Mouse (Mus musculus): ENCODE results near the gene Rbm18.
A peak's percentile ranks its signal among the peaks of the same experiment; 100 is the strongest.
"Not testable (repeated sequence)": the region's sequence is repeated elsewhere in the genome, so short reads cannot be mapped to it uniquely, and the experiment has no call there.

Rbm18 gene

DNA sequence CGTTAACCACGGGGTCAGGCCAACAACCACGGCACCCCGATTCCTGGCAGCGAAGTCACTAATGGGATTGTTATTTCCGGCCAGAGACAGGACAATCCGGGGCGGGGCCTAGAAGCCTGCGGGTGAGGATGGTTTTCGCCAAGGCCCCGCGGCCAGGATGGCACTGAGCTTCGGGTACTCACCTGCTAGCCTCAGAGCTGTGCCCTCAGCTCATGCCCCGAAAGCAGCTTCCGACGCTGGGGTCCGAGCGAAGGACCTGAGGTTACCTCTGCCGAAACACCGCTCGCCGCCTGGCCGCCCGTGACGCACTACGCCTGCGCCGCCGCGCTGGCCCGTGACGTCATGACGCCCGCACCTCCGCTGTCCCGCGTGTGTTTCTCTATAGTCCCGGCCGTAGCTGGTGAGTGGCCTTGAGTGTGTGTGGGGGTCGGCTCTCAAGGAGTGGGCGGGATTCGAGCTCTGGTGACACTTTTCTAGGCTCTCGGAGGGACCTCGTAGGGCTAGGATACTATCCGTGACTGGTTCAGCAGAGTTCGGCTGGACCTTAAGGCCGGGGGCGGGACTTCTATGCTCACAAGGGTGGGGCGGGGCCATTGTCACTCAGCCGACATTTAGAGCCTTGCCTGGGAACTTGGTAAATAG is at the start of gene Rbm18, which contains the start of gene Mrrf:
Gene Rbm18 (minus strand): TSS at position 474 of the 642 bp plus-strand sequence.
Gene Mrrf (plus strand): TSS at position 90 of the 642 bp plus-strand sequence.
- DNase-seq (ENCODE audit: low read depth, low spot score): peak; percentile 82

DNA sequence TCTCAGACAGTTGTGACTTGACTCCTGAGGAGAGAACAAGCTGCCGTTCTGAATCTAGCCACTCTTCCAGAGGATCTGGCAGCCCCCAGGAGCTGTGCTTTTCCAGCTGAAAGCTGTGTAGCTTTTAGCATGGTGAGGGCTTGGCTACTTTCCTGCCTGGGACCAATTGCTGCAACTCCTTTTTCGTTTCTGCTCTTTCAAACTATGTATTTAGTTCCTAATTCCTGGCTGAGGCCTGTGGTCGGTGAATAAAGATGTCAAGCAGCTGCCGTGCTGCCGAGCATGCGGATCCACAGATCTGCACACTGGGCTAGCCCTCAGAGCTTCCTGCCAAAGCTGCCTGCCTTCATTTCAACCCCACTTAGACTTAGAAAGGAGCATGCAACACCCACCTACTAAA is 48.3 kb upstream of the Rbm18 start:
- no peak for DNase-seq (ENCODE audit: low read depth, low spot score)

GRCm38 (mm10) chr2:36184192-36184591 is 47.6 kb upstream of the Rbm18 start:
- DNase-seq (ENCODE audit: low read depth, low spot score): no peak

DNA sequence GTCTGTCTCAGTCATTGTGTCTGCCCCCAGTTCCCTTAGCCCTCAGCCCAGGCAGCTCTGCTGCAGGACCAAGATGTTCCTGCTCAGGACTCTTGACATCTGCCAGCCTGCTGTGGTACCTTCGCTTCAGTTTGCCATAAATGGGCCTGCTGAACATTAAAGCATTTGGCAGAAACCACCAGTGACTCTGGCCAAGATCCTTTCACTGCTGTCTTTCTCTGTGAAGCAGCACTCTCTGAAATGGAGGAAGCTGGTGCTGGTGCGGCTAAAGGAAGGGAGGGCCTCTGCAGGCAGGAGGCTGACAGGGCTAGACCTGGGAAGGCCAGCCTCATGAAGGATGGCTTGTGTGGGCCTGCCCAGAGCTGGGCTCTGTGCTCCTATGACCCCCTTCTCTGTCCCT is 46.7 kb upstream of the Rbm18 start:
- no peak for DNase-seq (ENCODE audit: low read depth, low spot score)

GRCm38 (mm10) chr2:36181587-36182368 is 45.2 kb upstream of the Rbm18 start:
- DNase-seq (ENCODE audit: low read depth, low spot score): not testable (repeated sequence)

DNA sequence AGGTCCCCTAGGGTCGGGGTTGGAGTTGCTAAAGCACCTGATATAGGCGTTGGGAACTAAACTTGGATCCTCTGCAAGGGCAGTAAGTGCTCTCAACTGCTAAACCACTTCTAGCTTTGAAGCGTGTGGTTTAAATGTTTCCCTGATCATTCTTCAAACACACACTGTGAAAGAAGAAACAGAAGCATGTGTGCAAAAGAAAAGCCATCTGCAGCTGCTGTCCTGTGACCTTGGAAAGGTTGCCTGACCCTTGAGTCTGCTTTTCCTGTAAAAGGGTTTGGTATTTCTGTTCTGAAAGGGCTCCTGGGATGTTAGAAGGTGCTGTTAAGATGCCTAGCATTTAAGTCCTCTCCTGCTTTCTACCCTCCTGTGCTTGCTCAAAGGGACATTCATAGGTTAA is 42.9 kb upstream of the Rbm18 start:
- DNase-seq (ENCODE audit: low read depth, low spot score): no peak

- DNase-seq (ENCODE audit: low read depth, low spot score): no peak
Observed at GRCm38 (mm10) chr2:36172574-36172973, 36.0 kb upstream of the Rbm18 start.

GRCm38 (mm10) chr2:36172136-36172535 is 35.6 kb upstream of the Rbm18 start:
- no peak for DNase-seq (ENCODE audit: low read depth, low spot score)

GRCm38 (mm10) chr2:36169176-36169575 is 32.6 kb upstream of the Rbm18 start:
- DNase-seq (ENCODE audit: low read depth, low spot score): no peak

- no peak for DNase-seq (ENCODE audit: low read depth, low spot score)
Observed at GRCm38 (mm10) chr2:36167990-36168618, 31.5 kb upstream of the Rbm18 start.

- no peak for DNase-seq (ENCODE audit: low read depth, low spot score)
Observed at GRCm38 (mm10) chr2:36159336-36159735, 22.8 kb upstream of the Rbm18 start.

- no peak for DNase-seq (ENCODE audit: low read depth, low spot score)
Observed at GRCm38 (mm10) chr2:36157461-36157860, 20.9 kb upstream of the Rbm18 start.

DNA sequence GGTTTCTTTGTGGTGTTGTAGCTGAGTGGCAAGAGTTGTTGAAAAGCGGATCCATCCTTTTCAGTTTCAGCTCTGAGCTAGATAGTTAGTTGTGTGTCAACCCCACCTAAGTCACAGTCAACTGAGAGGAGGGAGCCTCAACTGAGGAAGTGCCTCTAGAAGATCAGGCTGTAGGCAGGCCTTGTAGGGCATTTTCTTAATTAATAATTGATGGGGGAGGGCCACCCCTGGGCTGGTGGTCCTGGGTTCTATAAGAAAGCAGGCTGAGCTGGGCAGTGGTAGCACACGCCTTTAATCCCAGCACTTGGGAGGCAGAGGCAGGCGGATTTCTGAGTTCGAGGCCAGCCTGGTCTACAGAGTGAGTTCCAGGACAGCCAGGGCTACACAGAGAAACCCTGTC is 15.8 kb upstream of the Rbm18 start:
- not testable (repeated sequence) for DNase-seq (ENCODE audit: low read depth, low spot score)

DNA sequence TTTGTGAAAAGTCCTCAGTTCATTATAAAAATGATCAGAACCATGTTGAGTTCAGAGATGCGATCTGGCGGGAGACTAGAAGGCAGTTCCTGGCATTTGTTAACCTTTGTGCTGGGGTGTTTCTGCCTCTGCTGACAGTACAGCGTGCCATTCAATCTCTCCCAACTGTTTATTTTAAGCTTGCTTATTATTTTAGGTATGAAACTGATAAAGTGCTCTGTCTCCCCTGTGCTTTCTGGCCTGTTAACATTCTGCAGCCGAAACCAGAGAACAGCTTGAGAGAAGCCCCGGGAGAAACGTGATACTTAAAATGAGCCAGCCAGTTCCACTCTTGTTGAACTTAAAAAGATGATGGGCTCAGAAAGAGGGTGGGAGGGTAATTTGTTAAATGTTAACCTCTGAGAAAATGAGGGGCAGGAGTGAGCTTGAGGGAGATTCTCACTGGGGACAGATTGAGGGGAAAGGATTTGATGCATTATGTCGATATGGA is 12.3 kb upstream of the Rbm18 start:
- DNase-seq (ENCODE audit: low read depth, low spot score): no peak

DNA sequence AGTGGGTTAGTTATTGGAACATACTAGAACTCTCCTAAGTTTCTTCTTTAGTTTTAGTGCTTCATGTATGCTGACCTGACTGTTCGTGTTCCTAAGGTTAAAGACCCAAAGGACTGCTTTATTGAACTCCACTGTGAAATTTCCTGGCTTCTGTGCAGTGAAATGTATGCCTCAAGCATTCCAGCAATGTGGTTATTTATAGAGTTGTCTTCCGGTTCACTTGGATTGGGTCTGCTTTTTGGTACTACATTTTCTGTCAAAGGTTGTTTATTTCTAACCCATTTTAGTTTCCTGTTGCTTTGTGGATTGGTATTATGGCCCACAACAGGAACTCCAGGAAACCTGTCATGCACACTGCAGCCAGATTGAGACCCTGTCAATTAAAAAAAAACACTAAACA is 2.5 kb upstream of the Rbm18 start:
- no peak for DNase-seq (ENCODE audit: low read depth, low spot score)

DNA sequence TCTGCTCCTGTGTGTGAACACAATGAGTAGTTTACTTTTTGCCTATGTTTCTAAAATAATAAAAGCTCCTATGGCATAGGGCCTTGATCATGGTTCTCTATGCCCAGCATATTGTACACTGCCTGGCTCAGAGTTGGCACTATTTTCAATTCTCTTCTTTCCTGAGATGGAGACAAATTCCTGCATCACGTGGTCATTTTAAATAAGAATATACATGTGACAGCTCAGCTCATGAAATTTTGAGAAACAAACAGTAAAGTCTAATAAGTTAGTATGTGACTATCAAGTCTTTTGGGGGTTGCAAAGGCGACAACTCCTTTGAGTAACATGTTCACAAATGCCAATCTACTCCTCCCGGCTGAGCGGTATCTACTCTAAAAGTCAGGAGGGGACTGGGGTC is 686 bp downstream of the Rbm18 start:
- no peak for DNase-seq (ENCODE audit: low read depth, low spot score)

- no peak for DNase-seq (ENCODE audit: low read depth, low spot score)
Observed at GRCm38 (mm10) chr2:36129051-36129450, 7.5 kb downstream of the Rbm18 start.

DNA sequence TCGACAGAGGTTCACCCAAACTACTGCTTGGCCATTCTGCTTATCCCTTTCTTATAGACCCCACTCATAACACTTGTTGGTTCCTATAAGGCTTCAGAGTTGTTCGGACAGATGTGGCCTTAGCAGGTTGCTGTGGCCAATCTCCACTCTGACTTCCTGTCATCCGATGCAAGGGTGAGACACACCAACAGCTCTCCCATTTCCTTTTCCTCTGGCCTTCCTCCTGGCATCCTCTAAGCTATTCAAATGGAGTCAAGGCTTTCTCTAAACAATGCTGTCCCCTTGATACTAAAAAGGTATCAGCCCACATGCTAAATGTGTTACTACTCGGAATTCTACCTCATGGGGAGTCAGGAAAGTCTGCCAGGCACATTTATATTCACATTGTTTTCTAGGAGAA is 8.6 kb downstream of the Rbm18 start:
- DNase-seq (ENCODE audit: low read depth, low spot score): no peak

DNA sequence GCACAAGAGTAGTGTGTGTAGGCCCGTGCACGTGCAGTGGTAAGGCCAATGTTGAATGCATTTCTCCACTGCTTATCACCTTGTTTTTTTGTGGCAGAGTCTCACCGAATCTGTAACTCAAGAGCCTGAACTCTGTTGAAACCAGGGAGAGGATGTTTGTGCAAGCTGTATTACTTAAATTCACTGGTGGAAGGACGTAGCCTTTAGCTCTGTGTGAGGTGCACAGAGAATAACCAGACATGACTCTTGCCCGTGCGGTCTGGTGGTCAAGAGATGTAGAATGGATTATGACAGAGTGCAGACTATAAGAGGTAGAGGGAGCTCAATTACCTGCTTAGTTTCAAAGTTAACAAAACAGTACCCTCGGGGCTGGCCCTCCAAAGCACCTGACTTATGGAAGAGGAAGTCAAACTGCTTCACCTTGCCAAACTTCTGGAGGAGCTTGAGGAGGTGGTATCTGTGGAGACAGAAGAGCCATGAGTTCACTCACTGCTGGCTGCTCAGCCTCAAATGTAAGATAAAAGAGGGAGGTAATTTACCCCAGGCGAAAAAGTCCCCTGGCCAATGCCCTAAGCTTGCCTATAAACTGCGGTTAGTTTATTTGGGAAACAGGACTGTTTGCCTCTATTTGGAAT is 9.7 kb downstream of the Rbm18 start:
- no peak for DNase-seq (ENCODE audit: low read depth, low spot score)

DNA sequence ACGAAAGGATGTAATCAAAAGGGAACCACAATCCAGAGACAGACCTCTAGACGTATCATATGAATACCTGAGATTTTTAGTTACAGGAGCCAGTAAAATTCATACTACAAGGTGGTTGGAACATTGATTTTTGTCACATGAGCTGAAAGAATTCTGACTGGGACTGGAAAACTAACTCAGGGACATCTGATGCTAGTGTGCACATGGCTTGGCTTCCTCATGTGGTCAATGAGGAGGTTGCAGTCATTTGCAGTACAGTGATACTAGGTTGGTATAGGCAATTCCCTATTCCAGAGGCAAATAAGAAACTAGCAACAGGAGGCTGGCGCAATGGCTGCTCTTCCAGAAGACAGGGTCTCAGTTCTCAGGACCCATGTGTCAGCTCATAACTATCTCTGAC is 23.9 kb downstream of the Rbm18 start:
- DNase-seq (ENCODE audit: low read depth, low spot score): no peak

DNA sequence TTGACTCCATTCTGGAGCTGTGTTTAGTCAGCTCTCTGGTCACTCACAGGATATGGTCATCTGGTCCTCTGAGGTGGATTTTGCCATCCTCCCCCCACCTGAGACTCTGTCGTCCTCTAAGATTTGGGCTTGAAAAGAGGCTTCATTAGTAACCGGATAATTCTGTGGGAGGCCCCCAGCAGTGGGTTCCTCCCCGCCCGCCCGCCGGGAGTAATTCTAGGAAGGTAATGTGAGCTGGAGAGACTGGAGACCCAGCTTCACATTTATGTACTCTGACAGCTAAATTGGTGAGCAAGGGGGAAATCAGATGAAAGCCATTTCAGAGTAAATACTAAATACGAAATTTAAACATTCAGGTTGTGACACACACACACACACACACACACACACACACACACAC is 28.0 kb downstream of the Rbm18 start:
- no peak for DNase-seq (ENCODE audit: low read depth, low spot score)

Measured in c-Kit-negative CD71-positive TER-119-positive erythroid progenitor cells, embryonic 14.5 days (primary cell).